Mouse (Mus musculus) ovary, postnatal 10 days (tissue): ENCODE measurements around the gene Cyp2f2.

ENCODE experiments used
- DNase-seq: peaks from one replicate; pipeline ENCODE4 v3.0.0; 2022; ENCODE audit warnings: low spot score

The Cyp2f2 gene

DNA sequence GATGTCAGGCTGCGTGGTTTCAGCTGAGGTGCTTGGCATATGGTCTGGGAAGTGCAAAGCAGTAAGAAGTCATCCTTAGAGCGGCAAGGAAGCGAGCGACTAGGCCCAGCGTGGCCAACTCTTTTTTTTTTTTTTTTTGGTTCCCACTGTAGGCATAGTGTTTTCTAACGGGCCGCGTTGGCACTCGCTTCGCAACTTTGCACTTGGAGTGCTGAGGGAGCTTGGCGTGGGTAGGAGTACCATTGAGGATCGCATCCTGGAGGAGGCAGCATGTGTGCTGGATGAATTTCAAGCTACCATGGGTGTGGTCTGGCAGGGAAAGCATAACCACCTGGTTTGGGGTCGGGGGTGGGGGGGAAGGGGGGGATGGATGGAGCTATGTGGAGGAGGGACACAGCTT is 36.3 kb downstream of the Cyp2f2 start:
- DNase-seq = no peak

DNA sequence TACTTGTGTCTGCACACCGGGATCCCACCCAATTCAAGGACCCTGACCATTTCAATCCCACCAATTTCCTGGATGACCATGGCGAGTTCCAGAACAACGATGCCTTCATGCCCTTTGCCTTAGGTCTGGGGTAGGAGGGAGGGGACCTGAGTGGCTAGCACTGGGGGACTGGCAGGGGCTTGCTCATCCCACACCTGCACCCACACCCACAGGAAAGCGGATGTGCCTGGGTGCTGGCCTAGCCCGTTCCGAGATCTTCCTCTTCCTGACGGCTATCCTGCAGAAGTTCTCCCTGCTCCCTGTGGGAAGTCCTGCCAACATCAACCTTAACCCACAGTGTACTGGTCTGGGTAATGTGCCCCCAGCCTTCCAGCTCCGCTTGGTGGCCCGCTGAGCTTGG is 38.5 kb downstream of the Cyp2f2 start:
- DNase-seq = no peak

DNA sequence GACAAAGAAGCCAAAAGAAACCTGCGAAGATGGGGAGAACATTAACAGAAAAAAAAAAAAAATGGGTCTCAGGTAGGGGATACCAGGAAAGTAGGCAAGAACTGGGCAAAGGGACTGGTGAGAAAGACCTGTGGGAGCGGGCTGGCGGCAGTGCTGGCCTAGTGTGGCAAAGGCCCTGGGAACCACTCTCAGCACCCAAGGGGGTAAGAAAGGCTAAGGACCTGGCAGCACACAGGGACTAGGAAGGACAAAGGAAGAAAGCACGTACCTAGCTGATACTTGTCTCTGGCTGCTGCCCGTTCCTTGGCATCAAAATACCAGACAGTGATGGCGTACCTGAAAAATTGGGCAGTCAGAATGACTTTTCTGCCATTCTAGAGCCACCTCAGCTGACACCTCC is 39.5 kb downstream of the Cyp2f2 start:
- DNase-seq = no peak

- DNase-seq = peak; percentile 44
Measured at GRCm38 (mm10) chr7:27159882-27160281, 40.2 kb downstream of the Cyp2f2 start.

GRCm38 (mm10) chr7:27160921-27161320 is 41.2 kb downstream of the Cyp2f2 start:
- no peak for DNase-seq

GRCm38 (mm10) chr7:27161744-27162143 is 42.0 kb downstream of the Cyp2f2 start:
- no peak for DNase-seq

GRCm38 (mm10) chr7:27162780-27163449 is 43.2 kb downstream of the Cyp2f2 start:
- no peak for DNase-seq

- no peak for DNase-seq
Measured at GRCm38 (mm10) chr7:27163450-27163805, 43.7 kb downstream of the Cyp2f2 start.

GRCm38 (mm10) chr7:27164112-27164947 is 44.6 kb downstream of the Cyp2f2 start:
- DNase-seq = no peak

GRCm38 (mm10) chr7:27165007-27165655 is 45.4 kb downstream of the Cyp2f2 start:
- DNase-seq = no peak

DNA sequence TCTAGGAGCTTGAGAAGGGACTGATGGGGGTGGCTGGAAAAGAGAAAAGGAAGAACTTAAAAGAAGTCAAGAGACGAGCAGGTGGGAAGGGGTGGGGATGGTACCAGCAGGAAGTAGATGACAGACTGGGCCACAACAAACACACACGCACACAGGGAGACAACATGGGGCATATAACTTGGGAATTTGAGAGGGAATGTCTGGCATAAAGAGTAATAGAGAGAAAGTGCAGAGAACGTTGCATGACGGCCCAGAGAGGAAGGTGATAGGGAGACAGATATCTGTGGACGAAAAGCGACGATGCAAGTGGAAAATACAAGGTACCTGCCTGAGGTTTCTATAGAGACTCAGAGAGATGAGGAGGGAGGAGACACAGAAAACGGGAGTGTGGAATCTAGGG is 46.0 kb downstream of the Cyp2f2 start:
- DNase-seq = no peak

DNA sequence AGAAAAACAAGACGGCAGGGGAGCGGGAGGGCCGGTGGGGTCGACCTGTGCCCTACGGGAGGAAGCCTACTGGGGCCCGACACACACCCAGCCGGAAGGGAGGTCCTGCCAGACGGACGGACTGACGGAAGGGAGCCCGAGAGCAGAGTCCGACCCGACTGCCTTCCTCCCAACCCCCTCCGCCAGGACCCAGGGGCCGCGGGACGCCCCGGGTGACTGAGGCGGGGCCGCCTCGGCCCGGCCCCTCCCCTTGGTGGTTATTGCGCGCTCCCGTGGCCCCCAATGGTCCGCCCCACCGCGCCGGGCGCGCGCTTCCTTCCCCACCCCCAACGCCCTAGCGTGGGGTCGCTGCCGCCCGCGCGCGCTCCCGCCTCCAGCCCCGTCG is 46.5 kb downstream of the Cyp2f2 start:
- DNase-seq = no peak

DNA sequence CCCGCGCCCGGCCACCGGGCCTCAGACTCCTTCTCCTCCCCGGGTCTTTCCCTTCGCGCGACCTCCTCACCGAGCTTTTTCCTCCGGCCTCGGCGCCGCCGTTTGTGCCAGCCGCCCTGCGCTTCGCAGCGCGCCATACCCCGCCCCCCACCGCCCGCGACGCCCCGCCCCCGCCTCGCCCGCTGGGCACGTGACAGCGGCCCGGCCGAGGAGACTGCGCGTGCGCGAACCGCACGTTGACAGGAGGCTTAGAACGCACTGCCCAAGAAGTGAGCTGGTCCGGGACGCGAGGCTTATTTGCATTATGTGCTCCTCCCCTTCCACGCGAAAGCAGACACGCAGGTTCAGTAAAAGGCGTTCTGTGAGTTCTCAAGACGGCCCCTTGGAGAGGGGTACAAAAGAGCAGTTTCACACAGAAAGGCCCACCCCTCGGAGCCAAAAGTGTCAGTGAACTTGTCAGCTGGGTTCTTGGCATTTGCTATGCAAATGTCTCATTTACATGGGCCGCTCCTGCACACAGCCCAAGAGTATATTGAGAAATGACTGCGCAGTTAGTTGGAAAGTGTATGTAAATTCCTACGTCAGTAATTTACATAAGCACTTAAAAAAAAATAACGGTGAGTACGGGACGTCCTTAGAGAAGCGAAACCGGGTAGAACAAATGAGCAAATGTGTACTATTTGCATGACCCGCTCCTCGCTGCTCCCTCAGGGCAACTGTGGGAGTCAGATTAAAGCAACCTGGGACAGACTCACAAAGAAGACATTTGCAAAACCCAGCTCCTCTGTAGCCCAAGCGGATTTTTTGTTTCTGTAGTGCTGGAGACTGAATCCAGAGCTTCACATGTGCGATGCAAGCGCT is 47.1 kb downstream of the Cyp2f2 start, which contains the start of gene Egln2:
Gene Egln2, minus strand, starts transcription at position 189 of the 861 bp plus-strand sequence.
- DNase-seq = peak; percentile 89

GRCm38 (mm10) chr7:27167475-27168094 is 47.9 kb downstream of the Cyp2f2 start:
- no peak for DNase-seq

- no peak for DNase-seq
Measured at GRCm38 (mm10) chr7:27168371-27168770, 48.7 kb downstream of the Cyp2f2 start.

- no peak for DNase-seq
Measured at GRCm38 (mm10) chr7:27170981-27171380, 51.3 kb downstream of the Cyp2f2 start.

GRCm38 (mm10) chr7:27174496-27174895 is 54.8 kb downstream of the Cyp2f2 start:
- no peak for DNase-seq

DNA sequence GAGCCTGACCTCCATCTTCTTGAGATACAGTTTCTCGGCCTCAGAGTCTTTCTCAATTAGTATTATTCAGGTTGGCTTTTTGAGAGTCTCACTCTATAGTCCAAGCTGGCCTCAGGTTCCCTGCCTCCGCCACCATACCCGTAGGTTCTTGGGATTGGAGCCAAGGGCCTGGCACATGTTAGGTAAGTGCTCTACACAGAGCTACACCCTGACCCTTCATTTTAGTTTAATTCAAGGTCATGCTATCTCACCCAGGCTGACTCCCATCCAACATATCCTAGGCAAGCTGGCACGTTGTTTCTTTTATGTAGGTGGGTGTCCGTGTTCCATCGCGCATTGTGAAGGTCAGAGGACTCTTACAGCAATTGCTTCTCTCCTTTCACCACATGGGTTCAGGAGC is 55.2 kb downstream of the Cyp2f2 start:
- no peak for DNase-seq

DNA sequence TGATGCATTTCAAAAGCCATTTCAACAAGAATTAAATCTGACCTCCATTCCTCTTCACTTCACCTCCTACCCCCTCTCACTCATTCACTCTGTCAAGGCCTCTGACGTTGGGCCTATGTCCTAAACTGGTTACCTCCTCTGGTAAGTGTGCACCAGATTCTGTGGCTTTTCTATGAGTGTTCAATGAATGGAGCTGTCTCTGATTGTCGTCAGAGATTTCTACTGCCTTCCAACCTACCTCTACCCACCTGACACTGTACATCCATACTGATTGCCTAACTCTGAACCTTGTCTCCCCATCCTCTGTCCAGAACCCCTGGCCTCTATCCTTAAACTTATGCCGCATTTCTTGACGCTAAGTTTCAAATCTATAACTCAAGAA is 58.2 kb downstream of the Cyp2f2 start:
- DNase-seq = no peak

DNA sequence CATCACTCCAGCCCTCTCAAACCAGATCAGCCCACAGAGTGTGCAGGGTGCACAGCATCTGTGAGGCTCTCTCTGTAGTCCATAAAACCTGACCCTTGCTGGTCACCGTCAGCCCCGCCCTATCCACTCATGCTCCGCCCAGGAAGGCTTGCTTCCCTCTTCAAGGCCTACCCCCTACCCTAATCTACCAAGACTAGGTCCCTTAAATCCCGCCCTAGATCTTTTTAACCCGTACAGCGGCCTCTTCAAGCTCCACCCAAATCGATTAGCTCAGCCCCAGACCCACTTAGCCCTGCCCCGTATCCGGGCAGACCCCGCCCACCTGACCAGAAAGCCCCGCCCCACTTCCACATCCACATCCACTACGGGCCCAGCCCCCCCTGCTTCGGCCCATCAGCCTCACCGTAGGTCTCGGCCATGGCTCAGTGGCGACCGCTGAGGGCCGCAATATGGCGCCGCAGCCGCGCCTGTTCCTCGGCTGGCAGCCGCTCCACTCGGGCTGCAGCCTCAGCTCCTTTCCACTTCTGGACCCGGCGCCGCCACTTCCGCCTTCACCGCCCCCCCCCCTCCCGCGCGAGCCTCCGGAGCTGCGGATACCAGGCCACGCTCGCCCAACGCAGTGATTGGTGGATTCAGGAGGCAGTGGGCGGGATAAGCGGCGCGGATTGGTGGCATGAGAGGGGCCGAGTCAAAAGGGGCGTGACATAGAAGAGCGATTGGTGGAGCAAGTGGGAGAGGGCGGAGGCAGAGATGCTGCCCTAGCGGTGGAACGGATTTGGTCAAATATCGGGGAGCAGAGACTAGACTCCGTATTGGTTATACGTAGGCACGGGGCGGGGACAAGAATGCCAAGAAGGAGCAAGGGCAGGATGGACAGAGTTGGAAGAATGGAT is 58.9 kb downstream of the Cyp2f2 start, which contains the start of gene Rab4b:
Gene Rab4b, minus strand, starts transcription at position 573 of the 893 bp plus-strand sequence.
- DNase-seq = peak; percentile 95
